Mouse (Mus musculus): ENCODE data around the gene Zwilch.
"Not testable (repeated sequence)": the region's sequence is repeated elsewhere in the genome, so short reads cannot be mapped to it uniquely, and the experiment has no call there.

Gene Zwilch

GRCm38 (mm10) chr9:64178974-64179646, 6.2 kb upstream of the Zwilch start, which contains the start of gene Snapc5:
Gene Snapc5, plus strand, starts transcription at chr9:64179274.
- DNase-seq (ENCODE audit: low spot score in 2 of 2) = peak; percentile 88 to 92

GRCm38 (mm10) chr9:64178610-64178973, 5.7 kb upstream of the Zwilch start:
- DNase-seq (ENCODE audit: low spot score in 2 of 2) = no peak

GRCm38 (mm10) chr9:64175378-64175777, 2.5 kb upstream of the Zwilch start:
- DNase-seq (ENCODE audit: low spot score in 2 of 2) = no peak

GRCm38 (mm10) chr9:64174766-64175165, 1.9 kb upstream of the Zwilch start:
- no peak for DNase-seq (ENCODE audit: low spot score in 2 of 2)

- no peak for DNase-seq (ENCODE audit: low spot score in 2 of 2)
Observed at GRCm38 (mm10) chr9:64174341-64174740, 1.4 kb upstream of the Zwilch start.

GRCm38 (mm10) chr9:64173666-64174220, 839 bp upstream of the Zwilch start:
- DNase-seq (ENCODE audit: low spot score in 2 of 2) = no peak

GRCm38 (mm10) chr9:64172145-64172815, 624 bp downstream of the Zwilch start:
- no peak for DNase-seq (ENCODE audit: low spot score in 2 of 2)

GRCm38 (mm10) chr9:64169967-64170366, 2.9 kb downstream of the Zwilch start:
- DNase-seq (ENCODE audit: low spot score in 2 of 2) = not testable (repeated sequence)

- DNase-seq (ENCODE audit: low spot score in 2 of 2) = no peak
Observed at GRCm38 (mm10) chr9:64160471-64160870, 12.4 kb downstream of the Zwilch start.

GRCm38 (mm10) chr9:64156641-64157040, 16.3 kb downstream of the Zwilch start:
- DNase-seq (ENCODE audit: low spot score in 2 of 2) = no peak

GRCm38 (mm10) chr9:64139879-64140278, 33.0 kb downstream of the Zwilch start:
- DNase-seq (ENCODE audit: low spot score in 2 of 2) = no peak

GRCm38 (mm10) chr9:64138896-64139295, 34.0 kb downstream of the Zwilch start:
- DNase-seq (ENCODE audit: low spot score in 2 of 2) = not testable (repeated sequence)

GRCm38 (mm10) chr9:64131623-64132022, 41.3 kb downstream of the Zwilch start:
- DNase-seq (ENCODE audit: low spot score in 2 of 2) = no peak

- no peak for DNase-seq (ENCODE audit: low spot score in 2 of 2)
Observed at GRCm38 (mm10) chr9:64126121-64126520, 46.8 kb downstream of the Zwilch start.

GRCm38 (mm10) chr9:64125307-64125706, 47.6 kb downstream of the Zwilch start:
- DNase-seq (ENCODE audit: low spot score in 2 of 2) = no peak

- DNase-seq (ENCODE audit: low spot score in 2 of 2) = not testable (repeated sequence)
Observed at GRCm38 (mm10) chr9:64124846-64125245, 48.1 kb downstream of the Zwilch start.

GRCm38 (mm10) chr9:64122601-64123000, 50.3 kb downstream of the Zwilch start:
- DNase-seq (ENCODE audit: low spot score in 2 of 2) = no peak

GRCm38 (mm10) chr9:64120584-64121277, 52.2 kb downstream of the Zwilch start:
- DNase-seq (ENCODE audit: low spot score in 2 of 2) = no peak

GRCm38 (mm10) chr9:64119898-64120297, 53.0 kb downstream of the Zwilch start:
- DNase-seq (ENCODE audit: low spot score in 2 of 2) = peak in 1 of 2 experiments; percentile 69

GRCm38 (mm10) chr9:64116876-64117275, 56.0 kb downstream of the Zwilch start, which contains the start of gene Lctl:
Gene Lctl, plus strand, starts transcription at chr9:64117147.
- no peak for DNase-seq (ENCODE audit: low spot score in 2 of 2)

- DNase-seq (ENCODE audit: low spot score in 2 of 2) = no peak
Observed at GRCm38 (mm10) chr9:64115756-64116155, 57.1 kb downstream of the Zwilch start.

GRCm38 (mm10) chr9:64114646-64115045, 58.3 kb downstream of the Zwilch start:
- DNase-seq (ENCODE audit: low spot score in 2 of 2) = no peak

Data from urinary bladder, postnatal 4 days (tissue).